Mouse (Mus musculus) kidney, adult 2 months (tissue): ENCODE measurements around the gene Zbtb9. TPM values are rescaled to one million over a fixed set of nuclear protein-coding genes. Genes with fewer than 3 reads are reported as not detected.

ENCODE experiments used
- DNase-seq: peaks from one replicate; pipeline ENCODE4 v3.0.0; 2021
- H3K27ac ChIP-seq: fragments of 200-500 bp; 2 replicates; pipeline ENCODE4 v1.5.1; 2012; ENCODE audit warnings: low read depth, low read length, control low read depth, inconsistent platforms; ENCODE audit not compliant: insufficient read depth
- H3K27me3 ChIP-seq: fragments of 200-500 bp; replicated peaks from 2 replicates; pipeline ENCODE4 v1.6.1; 2012; ENCODE audit warnings: mild to moderate bottlenecking, moderate library complexity, low read length, inconsistent platforms; ENCODE audit not compliant: control insufficient read depth, insufficient read depth
- H3K36me3 ChIP-seq: fragments of 200-500 bp; 2 replicates; pipeline ENCODE4 v1.6.1; 2012; ENCODE audit warnings: mild to moderate bottlenecking, moderate library complexity, low read length, inconsistent platforms; ENCODE audit not compliant: control insufficient read depth, insufficient read depth
- H3K4me1 ChIP-seq: fragments of 200-500 bp; 2 replicates; pipeline ENCODE4 v1.6.1; 2011; ENCODE audit warnings: low read length; ENCODE audit not compliant: control insufficient read depth, insufficient read depth
- H3K4me3 ChIP-seq: fragments of 200-500 bp; 2 replicates; pipeline ENCODE4 v1.5.1; 2011; ENCODE audit warnings: mild to moderate bottlenecking, low read depth, low read length, control low read depth; ENCODE audit not compliant: insufficient read depth
- CTCF ChIP-seq: fragments of 200-500 bp; conservative IDR thresholded peaks from 2 replicates; pipeline ENCODE4 v1.5.1; 2011; ENCODE audit warnings: low read depth, mild to moderate bottlenecking, control low read depth, low read length, moderate library complexity, mixed read lengths; ENCODE audit not compliant: insufficient read depth, insufficient read length
- POLR2A ChIP-seq: fragments of 200-500 bp; IDR thresholded peaks from one replicate; pipeline ENCODE4 v1.6.1; 2011; ENCODE audit warnings: low read depth, low read length, control low read depth
- WGBS: fragments of 180-500 bp; shearing (Covaris S2); methylation state at CpG from one replicate; pipeline ENCODE4 v1.1.7; 2018; 5-methylcytosine and 5-hydroxymethylcytosine counted together
- polyA plus RNA-seq: library from polyadenylated mRNA; depleted of rRNA; stranded (reverse); fragments of >200 nt; gene quantifications from 2 replicates; pipeline ENCODE4 v1.2.3, GENCODE M21; 2012

The Zbtb9 gene
- polyA plus RNA-seq, 1 experiment: 6.5 TPM

DNA sequence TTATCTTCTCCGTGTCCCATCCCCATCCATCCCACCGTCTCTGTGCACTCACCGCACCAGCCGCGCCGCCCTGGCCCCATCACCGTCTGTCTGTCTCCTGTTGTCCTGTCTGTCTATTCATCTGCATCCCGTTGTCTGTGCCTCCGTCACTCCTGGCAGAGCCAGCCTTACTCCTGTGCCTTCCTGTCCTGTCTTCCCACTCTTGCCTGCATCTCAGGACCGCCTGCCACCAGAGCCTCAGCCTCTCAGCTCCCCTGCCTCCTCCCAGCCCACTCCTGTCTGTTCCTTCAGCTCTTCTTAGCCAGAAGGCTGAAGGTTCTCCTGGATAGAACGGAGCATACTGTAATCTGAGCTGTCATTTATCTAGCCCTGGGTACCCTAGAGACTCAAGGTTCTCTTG, 6.0 kb upstream of the Zbtb9 start:
- WGBS: 89% methylated on average over 11 of the region's 11 CpGs
- no peaks in the 10 kb centered on the region for H3K27me3 ChIP-seq
- TF ChIP-seq POLR2A: no peak
- TF ChIP-seq CTCF: no peak
- no peaks in the 10 kb centered on the region for H3K4me1 ChIP-seq
- no peak overlapping the region for H3K4me3 ChIP-seq
- DNase-seq: no peak
- H3K27ac ChIP-seq: no peak overlapping the region
- no peaks in the 10 kb centered on the region for H3K36me3 ChIP-seq

DNA sequence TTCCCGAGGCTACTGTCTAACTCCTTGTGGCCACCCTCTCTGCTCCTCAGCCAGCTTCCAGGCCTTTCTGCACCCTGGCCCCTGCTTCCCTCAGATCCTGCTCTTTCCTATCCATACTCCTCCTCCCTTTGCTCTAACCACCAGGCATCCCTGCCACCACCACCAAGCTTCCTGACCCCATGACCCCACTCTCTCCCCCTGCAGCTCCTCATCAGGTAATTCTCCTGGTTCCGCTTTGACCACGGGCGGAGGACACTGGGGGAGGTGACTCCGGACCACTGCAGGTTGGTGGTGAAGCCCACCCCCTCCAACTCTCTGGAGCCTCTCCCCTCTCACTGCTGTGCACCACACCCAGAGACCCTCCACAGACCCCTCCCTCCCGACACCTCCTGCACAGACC, 5.5 kb upstream of the Zbtb9 start:
- no peak overlapping the region for H3K4me3 ChIP-seq
- WGBS: 89% methylated on average over 6 of the region's 6 CpGs
- no peaks in the 10 kb centered on the region for H3K4me1 ChIP-seq
- no peak overlapping the region for H3K27ac ChIP-seq
- H3K27me3 ChIP-seq: no peaks in the 10 kb centered on the region
- TF ChIP-seq CTCF (no peak), POLR2A (no peak)
- no peaks in the 10 kb centered on the region for H3K36me3 ChIP-seq
- no peak for DNase-seq

DNA sequence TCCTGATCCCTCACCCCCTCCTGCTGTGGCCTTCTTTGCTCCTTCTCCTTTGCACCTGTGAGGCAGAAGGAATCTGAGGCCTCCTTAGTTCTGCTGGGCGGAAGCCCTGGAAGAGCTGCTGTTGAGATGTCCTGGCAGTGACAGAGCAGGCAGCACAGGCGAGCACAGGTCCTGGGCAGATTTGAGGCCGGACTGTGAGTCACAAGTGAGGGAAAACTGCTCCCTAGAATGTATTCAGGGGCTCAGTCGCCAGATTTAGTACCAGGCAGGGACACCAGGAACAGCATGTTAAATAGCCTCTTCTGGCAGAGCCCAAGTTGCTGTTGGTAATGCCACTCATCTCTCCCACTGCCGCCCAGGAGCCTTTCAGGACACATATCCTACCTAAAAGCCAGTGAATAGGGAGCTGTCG, 4.8 kb upstream of the Zbtb9 start:
- Histone ChIP-seq H3K27me3 (no peaks in the 10 kb centered on the region), H3K4me3 (no peak overlapping the region), H3K36me3 (no peaks in the 10 kb centered on the region), H3K27ac (no peak overlapping the region), H3K4me1 (no peaks in the 10 kb centered on the region)
- DNase-seq: no peak
- 82% methylated on average over 6 of the region's 6 CpGs for WGBS
- TF ChIP-seq CTCF (no peak), POLR2A (no peak)

DNA sequence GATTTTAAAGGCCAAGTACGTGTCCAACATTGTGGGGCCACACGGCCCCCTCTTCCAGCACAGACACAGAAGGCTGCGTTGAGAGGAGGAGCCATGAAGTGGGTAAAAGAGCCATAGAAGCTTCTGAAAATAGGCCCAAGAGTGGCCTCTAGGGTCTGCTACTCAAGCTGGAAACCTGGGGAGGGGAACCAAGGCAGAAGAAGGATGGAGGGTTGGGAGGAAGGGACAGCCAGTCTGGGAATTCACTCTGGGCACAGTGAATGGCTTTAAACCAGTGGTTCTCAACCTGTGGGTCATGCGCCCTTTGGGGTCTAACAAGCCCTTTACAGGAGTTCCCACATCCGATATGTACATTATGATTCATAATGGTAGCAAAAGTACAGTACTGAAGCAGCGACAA, 3.7 kb upstream of the Zbtb9 start:
- no peak overlapping the region for H3K4me3 ChIP-seq
- DNase-seq: no peak
- H3K36me3 ChIP-seq: no peaks in the 10 kb centered on the region
- peaks cover 6% of the 10 kb centered on the region; the same call in 1 of the 2 replicates for H3K4me1 ChIP-seq
- no peaks in the 10 kb centered on the region for H3K27me3 ChIP-seq
- TF ChIP-seq CTCF (no peak), POLR2A (no peak)
- 90% methylated on average over 6 of the region's 6 CpGs for WGBS
- no peak overlapping the region for H3K27ac ChIP-seq

DNA sequence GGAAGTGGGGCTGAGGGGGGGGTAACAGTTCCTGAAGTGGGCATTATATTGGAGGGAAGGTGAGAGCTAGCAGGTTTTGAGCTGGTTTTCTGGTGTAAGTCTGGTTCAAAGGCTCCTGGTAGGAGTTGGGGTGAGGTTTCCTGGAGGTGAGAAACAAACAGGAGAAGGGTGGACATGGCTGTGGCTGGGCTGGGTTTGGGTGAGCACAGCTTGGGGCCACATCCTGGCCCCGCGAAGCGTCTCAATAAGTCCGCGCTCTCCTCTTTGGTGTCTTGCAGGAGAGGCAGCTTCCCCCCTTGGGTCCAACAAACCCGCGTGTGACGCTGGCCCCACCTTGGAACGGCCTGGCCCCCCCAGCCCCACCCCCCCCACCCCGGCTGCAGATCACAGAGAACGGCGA, 2.7 kb upstream of the Zbtb9 start:
- H3K36me3 ChIP-seq: no peaks in the 10 kb centered on the region
- no peaks in the 10 kb centered on the region for H3K27me3 ChIP-seq
- no peak for TF ChIP-seq POLR2A
- no peak for TF ChIP-seq CTCF
- WGBS: 75% methylated on average over 12 of the region's 12 CpGs
- no peak overlapping the region for H3K27ac ChIP-seq
- peaks cover 6% of the 10 kb centered on the region; the same call in 1 of the 2 replicates for H3K4me1 ChIP-seq
- no peak for DNase-seq
- H3K4me3 ChIP-seq: no peak overlapping the region

DNA sequence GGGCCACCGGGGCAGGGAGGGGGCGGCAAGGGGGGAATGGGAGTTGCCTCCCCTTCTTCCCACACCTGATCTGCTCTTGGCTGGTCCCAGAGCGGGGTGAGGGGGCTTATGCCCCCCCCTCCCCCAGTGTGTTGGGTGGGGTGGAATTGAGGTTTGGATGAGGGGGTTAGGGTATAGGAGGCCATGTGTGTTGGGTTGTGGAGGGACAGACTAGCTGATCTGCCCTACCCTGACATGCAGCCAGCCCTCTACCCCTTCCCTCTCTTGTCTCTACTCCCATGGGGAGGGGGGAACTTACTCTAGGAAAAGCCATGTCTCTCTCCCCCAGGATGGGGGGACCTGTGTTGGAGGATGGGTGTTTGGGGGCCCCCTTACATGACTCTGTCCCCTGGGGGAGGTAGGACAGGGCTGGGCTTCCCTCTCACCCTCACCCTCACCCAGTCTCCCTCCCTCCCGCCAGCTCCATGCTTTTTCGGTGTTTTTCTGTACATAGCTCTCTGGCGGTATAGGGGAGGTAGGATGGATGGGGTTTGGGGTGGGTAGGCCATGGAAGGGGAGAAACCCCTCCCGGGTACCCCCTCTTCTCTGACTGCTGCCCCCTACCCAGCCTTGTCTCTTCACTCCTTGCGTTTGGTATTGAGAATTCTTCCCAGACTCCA, 1.6 kb upstream of the Zbtb9 start:
- no peak for DNase-seq
- H3K27me3 ChIP-seq: no peaks in the 10 kb centered on the region
- no peak for TF ChIP-seq CTCF
- TF ChIP-seq POLR2A: no peak
- H3K36me3 ChIP-seq: no peaks in the 10 kb centered on the region
- H3K27ac ChIP-seq: no peak overlapping the region
- WGBS: 59% methylated on average over 8 of the region's 8 CpGs
- peaks cover 6% of the 10 kb centered on the region; the same call in 1 of the 2 replicates for H3K4me1 ChIP-seq
- no peak overlapping the region for H3K4me3 ChIP-seq

DNA sequence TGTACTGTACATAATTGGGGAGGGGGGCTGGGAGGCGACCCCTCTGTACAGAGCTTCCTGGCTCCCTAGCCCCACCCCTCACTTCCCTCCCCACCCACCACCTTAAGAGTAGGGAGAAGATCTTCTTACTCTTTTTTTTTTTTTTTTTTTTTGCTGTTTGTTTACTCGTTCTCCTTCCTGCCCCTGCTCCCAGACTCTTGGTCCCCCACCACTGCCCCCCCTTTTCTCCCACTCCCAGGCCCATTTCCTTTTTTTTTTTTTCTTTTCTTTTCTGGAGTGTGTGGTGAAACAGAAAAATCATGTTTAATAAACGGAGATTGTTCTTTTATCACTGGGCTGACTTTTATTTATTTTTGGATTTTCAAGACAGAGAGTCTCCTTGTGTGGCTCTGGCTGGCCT, 860 bp upstream of the Zbtb9 start:
- Histone ChIP-seq H3K4me3 (peak overlapping the region; percentile 90), H3K4me1 (peaks cover 6% of the 10 kb centered on the region; the same call in 1 of the 2 replicates), H3K27me3 (no peaks in the 10 kb centered on the region), H3K27ac (no peak overlapping the region), H3K36me3 (no peaks in the 10 kb centered on the region)
- no peak for TF ChIP-seq POLR2A
- DNase-seq: no peak
- WGBS: 1% methylated on average over 3 of the region's 3 CpGs
